Mouse (Mus musculus): ENCODE measurements around the gene Cyp19a1. TPM values are rescaled to one million over a fixed set of nuclear protein-coding genes. Genes with fewer than 3 reads are reported as not detected.

Cyp19a1 gene
- total and polyA plus RNA-seq, 3 experiments: not detected

DNA sequence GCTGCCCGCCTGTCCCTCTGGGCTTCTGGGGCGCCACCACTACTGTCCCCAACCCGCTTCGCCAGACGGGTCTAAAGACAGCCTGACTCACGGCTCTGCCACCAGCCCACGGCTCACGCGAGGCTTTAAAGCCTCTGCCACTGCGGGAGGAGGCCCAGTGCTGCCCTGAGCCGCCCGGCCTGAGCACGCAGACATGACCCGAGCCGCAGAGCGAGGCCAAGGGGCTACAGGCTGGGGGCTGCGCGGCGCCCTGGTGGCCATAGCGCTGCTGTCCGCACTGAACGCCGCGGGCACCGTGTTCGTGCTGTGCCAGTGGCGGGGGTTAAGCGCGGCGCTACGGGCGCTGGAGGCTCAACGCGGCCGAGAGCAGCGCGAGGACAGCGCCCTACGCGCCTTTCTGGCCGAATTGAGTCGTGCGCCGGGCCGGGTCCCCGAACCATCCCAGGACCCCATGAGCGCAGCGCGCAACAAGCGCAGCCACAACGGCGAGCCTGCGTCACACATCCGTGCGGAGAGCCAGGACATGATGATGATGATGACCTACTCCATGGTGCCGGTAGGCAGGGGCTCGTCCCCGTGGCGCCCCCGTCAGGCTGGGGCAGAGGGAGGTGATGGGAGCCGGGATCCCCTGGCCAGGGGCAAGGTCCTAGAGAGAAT, 18.5 kb upstream of the Cyp19a1 start, which contains the start of gene Gldn:
Gldn (plus strand) TSS at position 156 of the 657 bp plus-strand sequence.
- TF ChIP-seq MXI1 (IDR thresholded peaks at IDR 0.05; ENCODE audit: low read depth, low read length) (no peak), ZKSCAN1 (IDR thresholded peaks at IDR 0.05; ENCODE audit: borderline replicate concordance, low read depth, low read length) (no peak), CHD1 (IDR thresholded peaks at IDR 0.05; ENCODE audit: low read depth, low read length) (no peak), ZC3H11A (IDR thresholded peaks at IDR 0.05; ENCODE audit: low read depth, low read length) (no peak), ELF1 (IDR thresholded peaks at IDR 0.05; ENCODE audit: low read depth, low read length) (no peak), MYC (IDR thresholded peaks at IDR 0.05; ENCODE audit: low read depth, low read length) (no peak), ZNF384 (IDR thresholded peaks at IDR 0.05; ENCODE audit: low read depth, low read length) (no peak), NRF1 (IDR thresholded peaks at IDR 0.05; ENCODE audit: low read depth, low read length) (no peak), EP300 (IDR thresholded peaks at IDR 0.05; ENCODE audit: low read length) (no peak), USF2 (conservative IDR thresholded peaks at IDR 0.05; ENCODE audit: low read depth, low read length) (no peak), IRF4 (IDR thresholded peaks at IDR 0.05; ENCODE audit: low read depth, low read length) (no peak), ETS1 (conservative IDR thresholded peaks at IDR 0.05; ENCODE audit: low read depth, low read length) (no peak), CHD2 (IDR thresholded peaks at IDR 0.05; ENCODE audit: low read length) (no peak), SIN3A (IDR thresholded peaks at IDR 0.05; ENCODE audit: low read length) (no peak), TCF12 (IDR thresholded peaks at IDR 0.05; ENCODE audit: low read depth, low read length) (no peak), BHLHE40 (IDR thresholded peaks at IDR 0.05; ENCODE audit: low read depth, low read length) (no peak), RAD21 (IDR thresholded peaks at IDR 0.05; ENCODE audit: low read depth, low read length) (no peak)
- Histone ChIP-seq H3K4me1 (ENCODE audit: control insufficient read depth in 1 of 2, insufficient read depth in 2 of 2) (no peaks in the 10 kb centered on the region), H3K79me2 (replicated peaks; ENCODE audit: control insufficient read depth, extremely low read depth, insufficient read depth, poor library complexity, severe bottlenecking) (no peaks in the 10 kb centered on the region), H3K4me3 (replicated peaks in 1 of 3; ENCODE audit: low read depth in 2 of 3, low read length in 2 of 3, poor library complexity in 1 of 3) (no peak within 1 kb of the TSS), H3K4me2 (ENCODE audit: insufficient read depth, low read depth, poor library complexity, severe bottlenecking) (no peak within 1 kb of the TSS), H3K9me3 (replicated peaks; ENCODE audit: low read length) (no peaks in the 10 kb centered on the region), H3K36me3 (replicated peaks in 1 of 2; ENCODE audit: control insufficient read depth in 1 of 2, insufficient read depth in 1 of 2, low read length in 1 of 2) (no peaks in the 10 kb centered on the region), H3K27ac (ENCODE audit: insufficient read depth, low read depth) (no peak within 1 kb of the TSS), H3K27me3 (replicated peaks) (peaks cover 19% of the 10 kb centered on the region), H3K9ac (ENCODE audit: insufficient read depth, low read depth) (no peak within 1 kb of the TSS)
- in situ Hi-C loops (cut with MboI; ENCODE audit: low pct_ligation_motif_present, low pct_unique_long_range_greater_than_20kb, low sequenced_read_pairs) (no loop called here), dilution Hi-C loops (cut with MboI; ENCODE audit: extremely low pct_ligation_motif_present, extremely low pct_unique_long_range_greater_than_20kb, low sequenced_read_pairs) (no loop called here)
- DNase-seq (ENCODE audit: extremely low read depth): no peak

DNA sequence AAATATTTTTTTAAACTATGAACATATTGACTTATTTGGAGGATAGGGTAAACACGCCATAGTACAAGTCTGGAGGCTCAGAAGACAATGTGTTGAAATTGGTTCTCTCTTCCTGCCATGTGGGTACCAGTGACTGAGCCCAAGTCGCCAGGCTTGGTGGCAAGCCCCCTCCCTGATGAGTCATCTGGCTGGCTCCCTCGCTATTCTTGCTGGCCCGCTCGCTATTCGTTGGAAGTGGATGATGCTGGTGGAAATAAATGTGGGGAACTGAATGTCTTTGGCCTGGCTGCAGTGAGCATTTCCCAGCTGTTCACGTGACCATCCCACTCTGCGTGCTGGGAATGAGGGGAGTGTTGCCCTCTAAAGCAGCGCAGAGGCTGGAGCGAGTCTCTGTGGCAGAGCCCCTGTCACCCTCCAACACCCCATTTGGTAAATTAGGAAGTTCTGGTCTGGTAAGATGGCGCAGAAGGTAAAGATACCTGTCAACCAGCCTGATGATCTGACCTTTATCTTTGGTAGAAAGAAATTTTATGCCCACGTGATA, 11.2 kb upstream of the Cyp19a1 start:
- Histone ChIP-seq H3K4me2 (ENCODE audit: insufficient read depth, low read depth, poor library complexity, severe bottlenecking) (no peak overlapping the region), H3K9ac (ENCODE audit: insufficient read depth, low read depth) (no peak overlapping the region), H3K4me3 (replicated peaks in 1 of 3; ENCODE audit: low read depth in 2 of 3, low read length in 2 of 3, poor library complexity in 1 of 3) (no peak overlapping the region), H3K9me3 (replicated peaks; ENCODE audit: low read length) (no peaks in the 10 kb centered on the region), H3K27ac (ENCODE audit: insufficient read depth, low read depth) (no peak overlapping the region), H3K27me3 (replicated peaks) (peaks cover 41% of the 10 kb centered on the region), H3K36me3 (replicated peaks in 1 of 2; ENCODE audit: control insufficient read depth in 1 of 2, insufficient read depth in 1 of 2, low read length in 1 of 2) (no peaks in the 10 kb centered on the region), H3K4me1 (ENCODE audit: control insufficient read depth in 1 of 2, insufficient read depth in 2 of 2) (no peaks in the 10 kb centered on the region), H3K79me2 (replicated peaks; ENCODE audit: control insufficient read depth, extremely low read depth, insufficient read depth, poor library complexity, severe bottlenecking) (no peaks in the 10 kb centered on the region)
- TF ChIP-seq MAFK (IDR thresholded peaks at IDR 0.05; ENCODE audit: insufficient replicate concordance, low read length) (no peak), HCFC1 (IDR thresholded peaks at IDR 0.05; ENCODE audit: low read depth, low read length) (no peak), CHD1 (IDR thresholded peaks at IDR 0.05; ENCODE audit: low read depth, low read length) (no peak), ZKSCAN1 (IDR thresholded peaks at IDR 0.05; ENCODE audit: borderline replicate concordance, low read depth, low read length) (no peak), MXI1 (IDR thresholded peaks at IDR 0.05; ENCODE audit: low read depth, low read length) (no peak), USF2 (conservative IDR thresholded peaks at IDR 0.05; ENCODE audit: low read depth, low read length) (no peak), JUN (IDR thresholded peaks at IDR 0.05; ENCODE audit: insufficient read depth, low read depth, low read length) (no peak), CTCF (conservative IDR thresholded peaks at IDR 0.05 in 1 of 2, IDR thresholded peaks at IDR 0.05 in 1 of 2; ENCODE audit: low read depth in 2 of 2, low read length in 2 of 2) (no peak), USF1 (IDR thresholded peaks at IDR 0.05; ENCODE audit: low read depth, low read length) (no peak), RCOR1 (conservative IDR thresholded peaks at IDR 0.05; ENCODE audit: low read depth, low read length) (no peak), SMC3 (IDR thresholded peaks at IDR 0.05; ENCODE audit: low read depth, low read length) (no peak)
- dilution Hi-C loops (cut with MboI; ENCODE audit: extremely low pct_ligation_motif_present, extremely low pct_unique_long_range_greater_than_20kb, low sequenced_read_pairs) (no loop called here), in situ Hi-C loops (cut with MboI; ENCODE audit: low pct_ligation_motif_present, low pct_unique_long_range_greater_than_20kb, low sequenced_read_pairs) (no loop called here)
- DNase-seq (ENCODE audit: extremely low read depth): no peak

Measured in CH12.LX (cell line).